Mouse (Mus musculus) adrenal gland, postnatal 36 days (tissue): Measurements from ENCODE around the gene Dnajc24. TPM values are rescaled to one million over a fixed set of nuclear protein-coding genes. Genes with fewer than 3 reads are reported as not detected.

ENCODE experiments used
- DNase-seq, 2 experiments: peaks; one replicate each; pipeline ENCODE4 v3.0.0; 2021; ENCODE audit warnings: mixed read lengths in 1 of 2
- long read RNA-seq, 2 experiments: library from polyadenylated mRNA; stranded (forward); transcript quantifications; one replicate each; pipeline ENCODE4 v2.0.0; 2021; ENCODE audit warnings: borderline sequencing depth in 2 of 2
- microRNA-seq: library from miRNA; unstranded; fragments of <30 nt; microRNA quantifications from one replicate; pipeline ENCODE4 v1.2.0, GENCODE M21; 2021
- total RNA-seq, 2 experiments: library from RNA; stranded (reverse); gene quantifications; 2 replicates each; pipeline ENCODE4 v1.2.3; 2021

The Dnajc24 gene
- total RNA-seq, result 10 to 100 TPM; 19.9 to 35.3 TPM
- long read RNA-seq, experiment 1, transcript Dnajc24-201 (5 exons, 1,197 nt), result major isoform, 27 of 33 reads
- long read RNA-seq, experiment 1, partial matches to known transcripts, result 1 of 33 reads
- long read RNA-seq, experiment 1, other reads (novel, unspliced or antisense), result 2 of 33 reads
- long read RNA-seq, experiment 2, partial matches to known transcripts, result 1 of 8 reads
- long read RNA-seq, experiment 2, other reads (novel, unspliced or antisense), result 0 of 8 reads

GRCm38 (mm10) chr2:106002835-106003739 is at the start of gene Dnajc24:
Gene Dnajc24, minus strand, starts transcription at chr2:106003549.
- DNase-seq, result peak; percentile 89 to 91

GRCm38 (mm10) chr2:106046686-106047085 is 43.3 kb upstream of the Dnajc24 start:
- DNase-seq, result no peak

- no peak for DNase-seq
Measured at GRCm38 (mm10) chr2:106042495-106042894, 39.1 kb upstream of the Dnajc24 start.

- DNase-seq, result no peak
Measured at GRCm38 (mm10) chr2:106041961-106042360, 38.6 kb upstream of the Dnajc24 start.

- DNase-seq, result no peak
Measured at GRCm38 (mm10) chr2:106038286-106038685, 34.9 kb upstream of the Dnajc24 start.

GRCm38 (mm10) chr2:106024895-106025294 is 21.5 kb upstream of the Dnajc24 start:
- DNase-seq, result no peak

- no peak for DNase-seq
Measured at GRCm38 (mm10) chr2:106008415-106008814, 5.1 kb upstream of the Dnajc24 start.

GRCm38 (mm10) chr2:105987999-105988398 is 15.3 kb downstream of the Dnajc24 start:
- DNase-seq, result no peak

GRCm38 (mm10) chr2:105987131-105987530 is 16.2 kb downstream of the Dnajc24 start:
- no peak for DNase-seq

- no peak for DNase-seq
Measured at GRCm38 (mm10) chr2:105985206-105985605, 18.1 kb downstream of the Dnajc24 start.

GRCm38 (mm10) chr2:105978065-105978464 is 25.3 kb downstream of the Dnajc24 start:
- DNase-seq, result no peak

- no peak for DNase-seq
Measured at GRCm38 (mm10) chr2:105973941-105974340, 29.4 kb downstream of the Dnajc24 start.

GRCm38 (mm10) chr2:105963447-105963846 is 39.9 kb downstream of the Dnajc24 start:
- no peak for DNase-seq

- no peak for DNase-seq
Measured at GRCm38 (mm10) chr2:105953862-105954261, 49.5 kb downstream of the Dnajc24 start.

- no peak for DNase-seq
Measured at GRCm38 (mm10) chr2:105951350-105951940, 51.9 kb downstream of the Dnajc24 start.

- no peak for DNase-seq
Measured at GRCm38 (mm10) chr2:105950131-105950530, 53.2 kb downstream of the Dnajc24 start.

- DNase-seq, result no peak
Measured at GRCm38 (mm10) chr2:105917623-105918346, 85.6 kb downstream of the Dnajc24 start.

Small RNA genes within 50 kb of the gene (microRNA-seq; reads per million reads assigned to microRNA genes)
- gene Gm22002, result not detected

Other genes with a start within 250 kb of the Dnajc24 start
- 10 to 100 TPM; 13.3 to 18.8 TPM for gene Elp4, start 99.0 kb downstream of the Dnajc24 start, total RNA-seq
- 10 to 100 TPM; 43.7 to 52.8 TPM for gene Immp1l, start 98.9 kb downstream of the Dnajc24 start, total RNA-seq